Mouse (Mus musculus): ENCODE results near the gene Alkbh3. TPM values are rescaled to one million over a fixed set of nuclear protein-coding genes. Genes with fewer than 3 reads are reported as not detected.

Alkbh3 gene
- total RNA-seq, 1 experiment from 2014 or later: 48.8 TPM

DNA sequence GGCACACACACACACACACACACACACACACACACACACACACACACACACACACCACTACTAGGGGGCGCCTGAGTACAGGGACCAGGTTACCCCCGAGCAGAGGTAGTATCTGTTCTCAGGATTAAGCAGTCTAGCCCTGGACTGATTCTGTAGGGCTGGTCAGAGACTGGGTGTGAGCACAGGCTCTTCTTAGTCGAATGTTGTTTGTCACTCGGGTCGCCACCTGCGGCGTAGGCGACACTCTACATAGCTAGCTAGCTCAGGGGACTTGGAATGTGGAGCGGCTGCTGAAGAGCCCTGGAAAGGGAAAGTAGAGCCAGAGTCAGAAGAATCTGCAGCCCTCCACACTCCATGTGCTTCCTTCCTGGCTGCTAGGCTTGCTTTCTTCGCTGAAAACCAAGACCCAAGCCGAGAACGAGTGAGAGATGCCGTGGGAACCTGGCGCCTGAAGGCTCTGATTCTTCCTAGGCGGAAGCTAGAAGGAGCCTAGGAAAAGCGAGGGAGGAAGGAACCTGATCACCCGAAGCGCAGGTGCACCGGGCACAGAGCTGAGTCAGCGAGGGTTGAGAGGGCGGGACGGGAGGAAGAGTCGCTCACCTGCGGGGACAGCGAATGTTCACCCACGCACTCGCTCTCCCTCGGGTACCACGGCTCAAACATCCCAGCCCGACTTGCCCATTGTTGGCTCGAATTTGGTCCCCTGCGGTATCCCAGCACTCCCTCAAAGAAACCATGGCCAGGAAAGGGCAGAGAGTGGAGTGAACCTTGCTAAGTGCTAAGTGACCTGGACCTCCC lies 55.6 kb downstream of the Alkbh3 start:
- DNase-seq: no peak

DNA sequence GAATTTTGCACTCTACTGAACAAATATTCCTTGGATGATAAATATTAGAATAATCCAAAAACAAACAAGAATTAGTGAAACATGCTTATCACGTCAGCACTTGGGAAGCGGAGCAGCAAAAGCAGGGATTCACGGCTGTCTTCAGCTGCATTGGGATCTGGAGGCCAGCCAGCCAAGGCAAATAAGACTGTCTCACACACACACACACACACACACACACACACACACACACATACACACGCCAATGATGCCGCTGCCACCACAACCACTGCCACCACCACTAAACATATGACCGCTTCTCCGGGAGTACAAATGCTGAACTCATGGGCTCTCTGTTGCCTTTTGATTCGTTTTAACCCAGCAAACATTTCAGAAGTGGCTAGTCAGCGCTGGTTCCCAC lies 56.9 kb downstream of the Alkbh3 start:
- no peak for DNase-seq

DNA sequence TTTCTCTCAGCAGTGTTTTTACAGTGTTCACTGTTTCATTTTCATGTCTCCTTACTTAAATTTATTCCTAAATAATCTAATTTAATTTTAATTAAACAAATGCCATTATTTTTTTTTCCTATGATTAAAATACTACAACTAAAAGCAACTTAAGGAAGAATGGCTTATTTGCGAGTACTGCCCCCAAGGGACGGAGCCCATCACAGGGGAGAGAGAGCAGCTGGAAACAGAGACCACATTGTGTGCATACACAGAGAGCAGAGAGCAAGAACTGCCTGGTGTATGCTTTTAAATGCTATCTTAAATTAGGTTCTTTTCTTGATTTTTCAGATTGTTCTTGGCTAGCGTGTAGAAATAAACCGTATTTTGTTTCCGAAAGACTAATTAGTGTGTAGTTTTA lies 63.6 kb downstream of the Alkbh3 start:
- no peak for DNase-seq

DNA sequence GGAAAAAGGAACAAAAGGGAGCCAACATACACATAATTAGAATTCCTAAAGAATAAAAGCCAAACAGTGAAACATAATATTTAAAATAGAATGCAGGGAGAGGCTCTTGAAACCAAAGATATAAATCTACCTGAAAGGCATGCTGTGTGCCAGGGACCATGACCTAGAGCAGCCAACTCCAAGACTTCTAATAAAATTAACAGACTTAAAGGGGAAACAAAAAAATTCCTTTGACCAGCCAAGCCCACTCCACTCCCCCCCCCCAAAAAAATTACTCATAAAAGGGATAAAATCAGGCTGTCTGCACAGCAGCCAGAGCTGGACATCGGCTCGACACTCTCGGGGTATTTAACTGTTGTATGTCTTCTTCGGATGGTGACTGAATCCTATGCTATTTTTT lies 65.8 kb downstream of the Alkbh3 start:
- no peak for DNase-seq

DNA sequence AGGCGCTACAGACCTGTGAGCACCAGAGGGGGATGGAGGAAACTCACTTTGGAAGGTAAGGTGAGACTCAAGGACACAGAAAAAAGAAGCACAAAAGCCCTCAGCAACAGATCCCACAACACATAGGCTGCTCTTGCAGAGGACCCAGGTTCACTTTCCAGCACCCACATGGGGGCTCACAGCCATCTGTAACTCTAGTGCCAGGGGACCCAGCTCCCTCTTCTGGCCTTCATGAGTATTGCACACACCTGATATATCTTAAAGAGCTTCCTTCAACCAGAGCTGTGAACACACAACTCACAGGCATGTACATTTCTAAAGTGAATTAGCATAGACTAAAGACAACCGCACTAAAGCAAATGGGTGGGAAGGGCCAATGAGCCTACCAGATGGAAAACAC lies 66.5 kb downstream of the Alkbh3 start:
- no peak for DNase-seq

DNA sequence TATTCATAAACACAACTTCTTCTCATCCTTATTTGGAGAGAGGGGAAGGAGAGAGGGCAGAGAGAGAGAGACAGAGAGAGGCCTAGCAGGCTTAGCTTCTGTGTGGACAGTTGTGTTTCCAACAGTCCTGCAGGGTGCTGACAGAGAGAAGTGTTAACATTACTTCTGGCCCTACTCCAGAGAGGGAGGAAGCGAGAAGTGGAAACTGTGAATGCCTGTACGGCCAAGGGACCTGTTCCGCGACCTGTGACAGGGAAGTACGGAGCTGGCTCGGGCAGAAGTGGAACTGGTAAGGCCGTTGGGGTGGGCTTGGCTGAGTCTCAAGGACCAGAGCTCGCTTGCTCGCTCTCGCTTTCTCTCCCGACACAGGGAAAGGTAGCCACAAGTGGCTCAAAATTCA lies 68.9 kb downstream of the Alkbh3 start:
- no peak for DNase-seq

DNA sequence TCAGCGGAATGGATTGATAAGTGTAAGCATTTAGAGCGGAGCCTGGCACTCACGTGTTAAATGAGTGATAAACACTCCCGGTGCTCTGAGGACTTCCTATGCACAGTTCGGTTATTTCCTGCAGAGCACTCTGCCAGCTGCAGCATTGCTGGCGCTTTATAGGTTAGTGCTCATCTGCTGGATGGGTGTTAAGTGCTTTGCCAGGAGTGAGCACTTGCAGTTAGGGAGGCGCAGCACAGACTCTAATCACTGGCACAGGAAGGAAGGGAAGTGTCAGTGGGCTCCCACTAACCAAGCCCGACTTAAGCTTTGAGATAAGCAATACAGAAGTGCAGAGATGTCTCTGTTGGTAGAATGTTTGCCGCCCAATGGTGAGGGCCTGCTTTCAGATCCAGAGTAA lies 72.1 kb downstream of the Alkbh3 start:
- no peak for DNase-seq

Other genes with a start within 250 kb of the Alkbh3 start
- gene Ext2, start 188.2 kb downstream of the Alkbh3 start, total RNA-seq (2021): 78.2 and 90.1 TPM in 2 replicates
- gene Accs, start 160.9 kb downstream of the Alkbh3 start, total RNA-seq (2021): 6.7 and 11.6 TPM in 2 replicates
- gene Accsl, start 141.7 kb downstream of the Alkbh3 start, total RNA-seq (2021): 1.2 TPM in 2 replicates
- 29.6 and 43.3 TPM in 2 replicates for gene Gm13889, start 53.6 kb downstream of the Alkbh3 start, total RNA-seq (2021)
- gene Gm27027, start 14.5 kb downstream of the Alkbh3 start, total RNA-seq (2021): not detected in 2 replicates
- 169 and 178 TPM in 2 replicates for gene Hsd17b12, start 147.2 kb upstream of the Alkbh3 start, total RNA-seq (2021)

Measured in adrenal gland, postnatal 14 days (tissue).